Mouse (Mus musculus) hindbrain, postnatal 0 days (tissue): ENCODE data around the gene Hexim1. TPM values are rescaled to one million over a fixed set of nuclear protein-coding genes. Genes with fewer than 3 reads are reported as not detected.

Experiments
- ATAC-seq: fragments of 200-750 bp; cut with Nextera tagmentation; 2 replicates; pipeline ENCODE4 v1.8.0; 2017; ENCODE audit warnings: mild to moderate bottlenecking, moderate TSS enrichment, moderate library complexity
- DNase-seq: peaks from one replicate; pipeline ENCODE4 v3.0.0-alpha.2; 2015; ENCODE audit warnings: low spot score
- H3K27ac ChIP-seq: fragments of 300-500 bp; sonication (generic); 2 replicates; pipeline ENCODE4 v1.5.1; 2014; ENCODE audit warnings: mild to moderate bottlenecking
- H3K27me3 ChIP-seq: fragments of 300-500 bp; sonication (generic); 2 replicates; pipeline ENCODE4 v1.6.1; 2014; ENCODE audit warnings: low read length, mixed read lengths; ENCODE audit not compliant: insufficient read depth
- H3K36me3 ChIP-seq: fragments of 300-500 bp; sonication (generic); 2 replicates; pipeline ENCODE4 v1.6.1; 2014; ENCODE audit warnings: low read length, mixed read lengths; ENCODE audit not compliant: insufficient read depth
- H3K4me1 ChIP-seq: fragments of 300-500 bp; sonication (generic); 2 replicates; pipeline ENCODE4 v1.6.1; 2014; ENCODE audit warnings: antibody characterized with exemption, low read length, mixed read lengths; ENCODE audit not compliant: insufficient read depth
- H3K4me2 ChIP-seq: fragments of 300-500 bp; sonication (generic); 2 replicates; pipeline ENCODE4 v1.6.1; 2014; ENCODE audit warnings: low read depth, mild to moderate bottlenecking, low read length, moderate library complexity, mixed read lengths
- H3K4me3 ChIP-seq: fragments of 300-500 bp; sonication (generic); 2 replicates; pipeline ENCODE4 v1.5.1; 2014; ENCODE audit warnings: low read length
- H3K9ac ChIP-seq: fragments of 300-500 bp; sonication (generic); replicated peaks from 2 replicates; pipeline ENCODE4 v1.6.1; 2014; ENCODE audit warnings: mild to moderate bottlenecking, low read length, moderate library complexity, mixed read lengths
- H3K9me3 ChIP-seq: fragments of 300-500 bp; sonication (generic); 2 replicates; pipeline ENCODE4 v1.6.1; 2016; ENCODE audit warnings: low read length, mixed read lengths
- CTCF ChIP-seq: IDR thresholded peaks from 2 replicates; pipeline ENCODE4 v1.5.1; 2016; ENCODE audit warnings: antibody characterized with exemption, control low read depth, low read depth
- WGBS: fragments of 180-500 bp; shearing (Covaris S2); extraction: QIAGEN DNeasy Blood & Tissue Kit; methylation state at CpG from one replicate; pipeline ENCODE4 v1.1.7; 2014; 5-methylcytosine and 5-hydroxymethylcytosine counted together
- polyA plus RNA-seq: library from polyadenylated mRNA; unstranded; fragments of >200 nt; fragmentation: Nextera tagmentation; extraction: Ambion mirVana; gene quantifications from 2 replicates; pipeline ENCODE4 v1.2.1, GENCODE M21; 2015
- total RNA-seq: library from RNA; depleted of rRNA; stranded (reverse); fragments of >200 nt; gene quantifications from 2 replicates; pipeline ENCODE4 v1.2.3, GENCODE M21; 2014

Hexim1 gene
- total and polyA plus RNA-seq, 2 experiments from 2014 or later, result 4.4 to 15.8 TPM

DNA sequence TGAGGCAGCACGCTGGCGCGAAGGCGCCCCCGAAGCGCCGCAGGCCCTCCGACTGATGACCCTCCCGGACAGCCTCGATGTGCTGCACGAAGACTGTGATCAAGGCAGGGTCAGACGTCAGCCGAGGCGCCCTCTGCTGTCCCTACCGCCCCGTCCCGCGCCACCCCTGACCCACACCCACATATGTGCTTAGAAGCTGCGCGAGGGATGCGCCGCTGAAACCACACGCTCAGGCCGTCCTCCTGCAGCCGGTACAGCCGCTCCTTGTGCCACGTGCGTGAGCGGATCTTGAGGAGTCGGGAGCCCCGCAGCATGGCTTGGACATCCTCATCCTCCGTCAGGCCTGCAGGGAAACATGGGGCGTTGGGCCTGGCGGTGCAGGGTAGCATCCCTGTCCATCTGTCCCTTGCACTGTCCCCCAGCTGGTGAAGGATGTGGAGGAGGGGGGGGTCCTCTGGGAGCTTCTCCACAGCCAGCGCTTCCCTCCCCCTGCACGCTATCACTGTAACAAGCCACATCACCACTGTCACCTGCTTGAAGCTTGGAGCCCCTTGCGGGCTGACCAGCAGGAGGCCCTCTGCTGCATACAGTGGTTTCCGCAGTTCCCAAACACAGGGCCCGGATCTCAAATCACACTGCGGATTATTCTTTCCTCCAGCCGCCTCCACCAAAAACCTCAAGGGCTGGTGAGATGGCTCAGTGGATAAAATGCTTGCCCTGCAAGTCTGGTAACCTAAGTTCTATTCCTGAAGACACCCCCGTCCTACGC is 35.5 kb upstream of the Hexim1 start:
- TF ChIP-seq CTCF, result peak; percentile 39
- no peak overlapping the region for H3K27ac ChIP-seq
- 2% methylated on average over 43 of the region's 43 CpGs for WGBS

DNA sequence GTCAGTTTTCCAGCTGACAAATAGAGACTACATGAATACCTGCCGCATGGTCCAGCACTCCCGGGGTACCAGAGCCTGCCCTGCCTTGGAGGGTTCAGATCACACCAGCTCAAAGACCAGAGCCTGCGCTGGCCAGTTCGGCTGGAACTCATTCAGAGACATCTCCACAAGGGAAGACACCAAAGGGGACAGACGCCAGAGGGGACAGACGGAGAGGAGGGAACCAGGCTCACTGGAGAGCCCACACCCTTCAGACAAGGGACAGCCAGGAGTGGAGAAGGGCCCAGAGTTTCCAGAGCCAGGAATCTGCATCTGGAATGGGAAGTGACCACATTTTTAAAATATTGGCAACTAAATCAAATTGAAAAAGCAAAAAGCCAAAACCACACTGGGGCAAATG is 34.4 kb upstream of the Hexim1 start:
- Histone ChIP-seq H3K27me3 (0 out of 2 replicates have a peak, but pooled peaks cover 6% of the 10 kb centered on the region), H3K4me3 (no peak overlapping the region), H3K36me3 (no peaks in the 10 kb centered on the region), H3K27ac (no peak overlapping the region), H3K4me2 (no peak overlapping the region), H3K9ac (no peak overlapping the region), H3K9me3 (no peaks in the 10 kb centered on the region), H3K4me1 (no peaks in the 10 kb centered on the region)
- TF ChIP-seq CTCF, result no peak
- WGBS, result 59% methylated on average over 6 of the region's 6 CpGs
- ATAC-seq, result no peak
- DNase-seq, result no peak

More for the DNA sequence above, 35.5 kb upstream of the Hexim1 start:
- Histone ChIP-seq H3K4me1 (no peaks in the 10 kb centered on the region), H3K9ac (0 out of 2 replicates have a peak overlapping the region, but pooled peaks have one; percentile 6), H3K27me3 (0 out of 2 replicates have a peak, but pooled peaks cover 6% of the 10 kb centered on the region), H3K4me2 (peak overlapping the region; percentile 39), H3K9me3 (no peaks in the 10 kb centered on the region), H3K36me3 (no peaks in the 10 kb centered on the region), H3K4me3 (0 out of 2 replicates have a peak overlapping the region, but pooled peaks have one; percentile 4)
- peak; percentile 39 for DNase-seq
- ATAC-seq, result peak; percentile 62

DNA sequence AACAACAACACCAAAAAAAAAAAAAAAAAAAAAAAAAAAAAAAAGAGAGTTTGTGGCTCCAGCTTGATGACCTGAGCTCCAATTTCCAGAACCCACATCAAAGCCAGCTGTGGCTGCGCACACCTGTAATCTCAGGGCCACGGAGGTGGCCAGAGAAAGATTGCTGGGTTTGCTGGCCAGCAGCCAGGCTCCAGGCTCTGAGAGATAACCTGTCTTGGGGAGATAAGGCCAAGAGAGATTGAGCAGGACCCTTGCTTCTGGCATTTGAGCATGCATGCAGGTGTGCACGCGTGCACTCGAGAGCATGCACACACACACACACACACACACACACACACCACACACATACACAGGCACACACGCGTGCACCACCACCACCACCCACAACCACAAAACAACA is 22.7 kb upstream of the Hexim1 start:
- H3K9ac ChIP-seq, result no peak overlapping the region
- no peak for TF ChIP-seq CTCF
- no peaks in the 10 kb centered on the region for H3K9me3 ChIP-seq
- H3K27ac ChIP-seq, result no peak overlapping the region
- no peak overlapping the region for H3K4me3 ChIP-seq
- H3K4me2 ChIP-seq, result no peak overlapping the region
- WGBS, result 94% methylated on average over 7 of the region's 7 CpGs
- no peaks in the 10 kb centered on the region for H3K36me3 ChIP-seq
- H3K4me1 ChIP-seq, result no peaks in the 10 kb centered on the region
- ATAC-seq (no peak), DNase-seq (no peak)
- H3K27me3 ChIP-seq, result no peaks in the 10 kb centered on the region

DNA sequence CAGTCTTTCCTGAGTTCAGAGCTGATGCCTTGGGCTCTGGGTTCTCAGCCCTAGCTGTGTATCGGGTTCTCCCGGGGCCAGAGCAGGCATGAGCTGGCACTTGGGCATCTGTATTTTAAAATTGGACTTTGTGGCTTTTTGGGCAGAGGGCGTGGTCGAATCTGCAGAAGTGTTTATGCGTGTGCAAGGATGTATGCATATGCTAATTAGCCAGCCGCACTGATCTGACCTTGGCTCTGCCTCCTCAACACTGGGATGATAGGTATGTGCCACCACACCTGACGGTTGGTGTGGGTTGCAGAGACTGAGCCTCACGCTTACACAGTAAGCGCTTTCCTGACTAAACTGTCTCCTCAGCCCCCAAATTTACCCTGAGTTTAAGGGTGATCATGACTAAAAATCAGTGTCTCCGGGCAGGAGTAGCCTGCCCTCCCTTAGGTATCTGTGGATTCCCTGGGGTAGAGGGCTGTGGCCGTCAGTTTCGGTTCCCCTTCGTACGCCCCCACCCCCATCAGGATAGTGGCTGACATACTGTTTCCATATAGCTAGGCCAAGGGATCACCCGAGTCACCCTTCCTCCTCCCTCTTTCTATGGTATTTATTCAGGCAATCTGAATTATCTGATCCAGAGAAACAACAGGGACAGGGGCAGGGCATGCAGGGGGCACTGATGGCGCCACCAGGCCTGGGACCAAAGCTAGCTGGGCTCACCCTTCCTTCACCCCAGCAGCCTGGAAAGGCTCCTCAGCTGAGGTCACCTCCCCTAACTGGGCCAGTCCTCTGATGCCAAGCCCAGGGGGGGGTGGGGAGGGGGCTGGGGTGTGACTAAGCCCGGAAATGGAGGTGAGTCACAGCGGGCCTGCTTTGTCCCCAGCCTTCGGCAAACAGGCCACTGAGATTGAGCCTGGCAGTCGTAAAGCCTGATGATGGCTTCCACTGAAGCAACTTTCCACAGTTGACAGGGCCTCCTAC is 21.9 kb upstream of the Hexim1 start:
- H3K27ac ChIP-seq, result no peak overlapping the region
- ATAC-seq, result no peak
- no peaks in the 10 kb centered on the region for H3K9me3 ChIP-seq
- no peaks in the 10 kb centered on the region for H3K4me1 ChIP-seq
- H3K27me3 ChIP-seq, result no peaks in the 10 kb centered on the region
- no peak overlapping the region for H3K4me3 ChIP-seq
- H3K36me3 ChIP-seq, result no peaks in the 10 kb centered on the region
- no peak overlapping the region for H3K4me2 ChIP-seq
- H3K9ac ChIP-seq, result no peak overlapping the region
- no peak for DNase-seq
- TF ChIP-seq CTCF, result no peak
- WGBS, result 78% methylated on average over 20 of the region's 20 CpGs

DNA sequence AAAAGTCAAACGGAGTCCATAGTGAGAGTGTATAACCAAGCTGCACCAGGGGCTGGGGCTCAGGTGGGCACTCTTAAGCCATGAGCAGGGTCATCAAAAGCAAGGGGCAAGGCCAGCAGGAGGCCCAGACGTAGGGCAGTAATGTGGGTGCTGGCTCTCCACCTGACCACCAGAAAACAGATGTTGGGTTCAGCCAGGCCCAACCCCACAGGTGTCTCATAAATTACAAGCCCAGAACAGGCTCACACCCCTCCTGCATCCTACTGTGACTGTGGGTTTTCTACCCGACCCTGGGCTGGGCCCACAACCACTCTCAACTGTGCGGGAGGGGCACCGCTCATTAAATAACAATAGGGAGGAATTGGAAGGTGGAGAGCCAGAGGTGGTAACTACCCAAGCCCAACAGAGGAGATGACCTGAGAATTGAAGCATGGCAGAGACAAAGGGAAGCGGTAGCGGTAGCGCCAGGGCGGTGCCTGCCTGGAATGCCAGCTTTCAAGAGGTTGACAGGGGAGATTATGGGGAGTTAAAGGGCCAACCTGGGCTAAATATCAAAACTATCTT is 20.8 kb upstream of the Hexim1 start:
- no peak for TF ChIP-seq CTCF
- Histone ChIP-seq H3K27ac (no peak overlapping the region), H3K4me3 (no peak overlapping the region), H3K36me3 (no peaks in the 10 kb centered on the region), H3K9ac (no peak overlapping the region), H3K4me2 (no peak overlapping the region), H3K9me3 (no peaks in the 10 kb centered on the region), H3K27me3 (no peaks in the 10 kb centered on the region), H3K4me1 (no peaks in the 10 kb centered on the region)
- no peak for DNase-seq
- no peak for ATAC-seq
- WGBS, result 59% methylated on average over 9 of the region's 9 CpGs

DNA sequence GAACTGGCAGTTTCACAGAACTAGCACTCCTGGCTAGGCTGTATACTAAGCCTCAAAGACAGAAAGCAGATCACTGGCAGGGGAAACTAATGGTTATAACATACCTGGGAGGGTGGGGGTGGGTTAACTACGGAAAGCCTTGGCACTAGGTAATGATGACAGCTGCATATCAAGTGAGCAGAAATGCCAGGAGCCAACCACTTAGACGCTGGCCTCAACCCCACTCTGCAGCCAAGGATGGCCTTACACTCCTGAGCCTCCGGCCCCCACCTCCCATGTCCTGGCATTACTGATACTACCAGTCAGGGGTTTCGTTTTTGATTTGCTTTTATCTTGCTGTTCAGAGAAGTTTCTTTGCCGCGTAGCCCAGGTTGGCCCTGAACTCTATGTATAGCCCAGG is 20.2 kb upstream of the Hexim1 start:
- Histone ChIP-seq H3K27ac (no peak overlapping the region), H3K27me3 (0 out of 2 replicates have a peak, but pooled peaks cover 3% of the 10 kb centered on the region), H3K4me3 (no peak overlapping the region), H3K36me3 (no peaks in the 10 kb centered on the region), H3K9me3 (no peaks in the 10 kb centered on the region), H3K9ac (no peak overlapping the region), H3K4me1 (no peaks in the 10 kb centered on the region), H3K4me2 (no peak overlapping the region)
- TF ChIP-seq CTCF, result no peak
- DNase-seq (no peak), ATAC-seq (no peak)
- WGBS, result 94% methylated on average over 6 of the region's 6 CpGs
